Mouse (Mus musculus): ENCODE measurements at regions not wholly inside any gene's neighbourhood (a gene's known extent, or its start where the extent isn't known, plus 50 kb on each side); places are given as distances from the start of the nearest gene placed in this dataset.

DNA sequence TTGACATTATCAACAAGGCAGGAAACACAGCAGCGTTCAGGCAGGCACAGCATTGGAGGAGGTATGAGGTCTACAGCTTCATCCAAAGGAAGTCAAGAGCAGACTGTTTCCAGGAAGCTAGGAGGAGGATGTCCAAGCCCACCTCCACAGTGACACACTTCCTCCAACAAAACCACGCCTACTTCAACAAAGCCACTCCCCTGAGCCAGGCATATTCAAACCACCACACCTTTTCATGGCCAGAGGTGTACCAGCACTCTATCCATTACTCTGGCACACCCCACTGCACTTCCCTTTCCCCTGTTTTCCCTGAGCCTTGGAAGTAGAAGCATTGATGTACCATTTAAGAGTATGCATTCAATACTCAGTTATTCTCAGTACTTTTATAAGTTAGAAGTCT lies 150.8 kb downstream of the Actr3 start:
- TF ChIP-seq CTCF (IDR thresholded peaks at IDR 0.05; ENCODE audit: control insufficient read depth, insufficient read depth, insufficient replicate concordance, low read depth, low read length) (no peak), POLR2A (IDR thresholded peaks at IDR 0.05; ENCODE audit: control insufficient read depth, low read depth, low read length) (no peak)

Data from testis, adult 2 months (tissue).